Mouse (Mus musculus) lung, embryonic 16.5 days (tissue): ENCODE results near the gene Cdk2ap2. TPM values are rescaled to one million over a fixed set of nuclear protein-coding genes. Genes with fewer than 3 reads are reported as not detected.
A peak's percentile ranks its signal among the peaks of the same experiment; 100 is the strongest.
"Not testable (repeated sequence)": the region's sequence is repeated elsewhere in the genome, so short reads cannot be mapped to it uniquely, and the experiment has no call there.

Source experiments
- ATAC-seq: fragments of 200-750 bp; cut with Nextera tagmentation; 2 replicates; pipeline ENCODE4 v1.8.0; 2017; ENCODE audit warnings: low read depth, mild to moderate bottlenecking, moderate library complexity
- H3K27ac ChIP-seq: fragments of 300-500 bp; sonication (generic); 2 replicates; pipeline ENCODE4 v1.5.1; 2014; ENCODE audit warnings: mild to moderate bottlenecking, control low read depth, low read length
- H3K27me3 ChIP-seq: fragments of 300-500 bp; sonication (generic); 2 replicates; pipeline ENCODE4 v1.6.1; 2014; ENCODE audit warnings: low read depth, low read length, mixed read lengths; ENCODE audit not compliant: control insufficient read depth, insufficient read depth
- H3K36me3 ChIP-seq: fragments of 300-500 bp; sonication (generic); 2 replicates; pipeline ENCODE4 v1.6.1; 2014; ENCODE audit warnings: low read length; ENCODE audit not compliant: control insufficient read depth, insufficient read depth
- H3K4me1 ChIP-seq: fragments of 300-500 bp; sonication (generic); replicated peaks from 2 replicates; pipeline ENCODE4 v1.6.1; 2014; ENCODE audit warnings: low read length, mixed read lengths; ENCODE audit not compliant: control insufficient read depth, insufficient read depth
- H3K4me2 ChIP-seq: fragments of 300-500 bp; sonication (generic); 2 replicates; pipeline ENCODE4 v1.6.1; 2014; ENCODE audit warnings: low read depth, low read length, control low read depth
- H3K4me3 ChIP-seq: fragments of 300-500 bp; sonication (generic); 2 replicates; pipeline ENCODE4 v1.5.1; 2014; ENCODE audit warnings: mild to moderate bottlenecking, low read length, control low read depth
- H3K9ac ChIP-seq: fragments of 300-500 bp; sonication (generic); 2 replicates; pipeline ENCODE4 v1.6.1; 2014; ENCODE audit warnings: low read length, control low read depth
- H3K9me3 ChIP-seq: fragments of 300-500 bp; sonication (generic); 2 replicates; pipeline ENCODE4 v1.6.1; 2016; ENCODE audit warnings: low read length; ENCODE audit not compliant: control insufficient read depth
- WGBS: fragments of 180-500 bp; shearing (Covaris S2); extraction: QIAGEN DNeasy Blood & Tissue Kit; methylation state at CpG from one replicate; pipeline ENCODE4 v1.1.7; 2014; 5-methylcytosine and 5-hydroxymethylcytosine counted together
- polyA plus RNA-seq: library from polyadenylated mRNA; unstranded; fragments of >200 nt; fragmentation: Nextera tagmentation; extraction: Ambion mirVana; gene quantifications from 2 replicates; pipeline ENCODE4 v1.2.1, GENCODE M21; 2015

Gene Cdk2ap2
- polyA plus RNA-seq, result 111 and 128 TPM in 2 replicates

DNA sequence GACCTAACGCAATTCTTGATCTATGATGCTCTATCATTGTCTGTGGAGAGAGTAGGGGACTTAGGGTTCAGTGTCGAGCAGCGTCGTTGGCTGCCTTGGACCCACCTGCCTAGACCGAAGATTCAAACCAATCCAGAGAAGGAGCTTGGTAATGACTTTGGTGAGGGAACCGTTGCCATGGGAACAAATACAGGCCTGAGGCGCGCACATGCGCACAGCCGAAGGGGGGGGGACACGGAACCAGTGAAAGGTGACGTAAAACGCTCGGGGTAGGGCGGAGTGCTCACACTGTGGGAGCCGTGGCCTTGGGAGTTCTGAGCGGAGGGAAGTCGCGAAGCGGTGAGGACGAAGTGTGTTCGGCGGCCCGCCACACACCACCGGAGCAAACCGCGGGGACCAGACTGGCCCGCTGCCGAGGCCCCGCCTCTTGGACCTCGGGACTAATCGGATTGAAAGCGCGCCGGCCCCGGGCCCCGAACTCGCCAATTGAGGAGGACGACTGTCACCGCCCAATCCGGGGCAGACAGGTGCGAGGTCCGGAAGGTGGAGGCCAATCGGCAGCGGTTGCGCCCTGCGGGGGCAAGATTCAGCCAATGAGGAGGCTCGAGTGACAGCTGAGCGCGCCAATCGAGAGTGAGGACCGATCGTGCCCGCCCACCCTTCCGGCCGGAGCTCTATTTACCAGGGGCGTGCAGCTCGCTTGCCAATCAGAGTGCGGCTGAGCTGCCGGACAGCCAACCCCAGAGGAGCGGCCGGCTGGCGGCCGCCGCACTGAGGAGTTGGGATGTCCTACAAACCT, at the start of gene Cdk2ap2:
Gene Cdk2ap2 (plus strand): TSS at position 541 of the 799 bp plus-strand sequence.
- peaks cover 26% of the 10 kb centered on the region for H3K4me1 ChIP-seq
- H3K4me2 ChIP-seq, result peak within 1 kb of the TSS; percentile 86
- WGBS, result under 1% methylated on average over 65 of the region's 65 CpGs
- peak; percentile 93 for ATAC-seq
- H3K9me3 ChIP-seq, result no peaks in the 10 kb centered on the region
- H3K9ac ChIP-seq, result peak within 1 kb of the TSS; percentile 68
- H3K4me3 ChIP-seq, result peak within 1 kb of the TSS; percentile 71
- H3K27ac ChIP-seq, result peak within 1 kb of the TSS; percentile 92
- peaks cover 18% of the 10 kb centered on the region for H3K27me3 ChIP-seq
- no peaks in the 10 kb centered on the region for H3K36me3 ChIP-seq

DNA sequence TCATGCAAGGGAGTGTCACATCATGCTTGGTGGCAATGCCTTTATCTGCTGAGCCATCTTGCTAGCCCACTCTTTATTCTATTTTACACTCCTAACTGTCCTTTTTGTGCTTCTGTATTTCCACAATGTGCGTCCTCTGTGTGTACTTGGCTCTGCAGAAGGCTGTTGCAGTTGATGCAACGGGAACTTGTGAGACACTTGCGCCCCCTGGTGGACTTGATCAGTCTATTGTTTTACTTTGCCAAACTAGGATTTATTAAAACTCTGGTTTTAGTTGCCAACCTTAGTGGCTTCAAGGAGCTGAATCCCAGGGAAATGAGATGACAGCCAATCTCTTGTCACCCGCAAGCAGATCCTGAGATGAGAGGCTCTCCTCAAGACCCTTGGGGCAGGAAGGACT, 49.1 kb upstream of the Cdk2ap2 start:
- no peaks in the 10 kb centered on the region for H3K27me3 ChIP-seq
- H3K4me2 ChIP-seq, result no peak overlapping the region
- no peak overlapping the region for H3K27ac ChIP-seq
- no peak overlapping the region for H3K9ac ChIP-seq
- peaks cover 4% of the 10 kb centered on the region for H3K4me1 ChIP-seq
- H3K4me3 ChIP-seq, result no peak overlapping the region
- H3K36me3 ChIP-seq, result no peaks in the 10 kb centered on the region
- WGBS, result 12% methylated on average over 4 of the region's 4 CpGs
- ATAC-seq, result no peak
- no peaks in the 10 kb centered on the region for H3K9me3 ChIP-seq

DNA sequence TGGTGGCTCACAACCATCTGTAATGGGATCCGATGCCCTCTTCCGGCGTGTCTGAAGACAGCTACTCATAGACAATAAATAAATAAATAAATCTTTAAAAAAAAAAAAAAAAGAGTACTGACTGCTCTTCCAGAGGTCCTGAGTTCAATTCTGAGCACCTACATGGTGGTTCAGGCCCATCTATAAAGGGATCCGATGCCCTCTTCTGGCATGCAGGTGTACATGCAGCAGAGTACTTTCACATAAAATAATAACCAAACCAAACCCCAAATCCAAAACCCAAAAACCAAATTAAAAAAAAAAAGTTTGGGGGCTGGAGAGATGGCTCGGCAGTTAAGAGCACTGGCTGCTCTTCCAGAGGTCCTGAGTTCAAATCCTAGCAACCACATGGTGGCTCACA, 47.9 kb upstream of the Cdk2ap2 start:
- H3K36me3 ChIP-seq, ATAC-seq, H3K27ac ChIP-seq, H3K4me1 ChIP-seq, H3K4me3 ChIP-seq, H3K9ac ChIP-seq, H3K9me3 ChIP-seq, H3K27me3 ChIP-seq, H3K4me2 ChIP-seq: not testable (repeated sequence)
- 65% methylated on average over 5 of the region's 5 CpGs for WGBS

DNA sequence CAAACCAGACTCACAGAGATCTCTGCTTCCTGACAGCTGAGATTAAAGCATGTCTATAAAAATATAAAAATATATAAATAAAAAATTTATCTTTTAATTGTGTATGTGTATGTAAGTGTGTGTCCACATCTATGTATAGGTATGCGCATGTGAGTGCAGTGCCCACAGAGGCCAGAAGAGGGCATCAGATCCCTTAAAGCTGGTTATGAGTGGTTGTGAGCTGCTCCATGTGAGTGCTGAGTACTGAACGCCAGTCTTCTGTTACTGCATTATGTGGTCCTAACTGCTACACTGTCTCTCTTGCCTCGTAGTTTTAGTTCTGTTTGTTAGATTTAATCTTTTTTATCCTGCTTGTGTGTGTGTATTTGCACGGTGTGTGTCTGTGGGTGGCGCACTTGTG, 46.0 kb upstream of the Cdk2ap2 start:
- ATAC-seq, result no peak
- Histone ChIP-seq H3K4me3 (no peak overlapping the region), H3K9ac (no peak overlapping the region), H3K4me2 (no peak overlapping the region), H3K36me3 (no peaks in the 10 kb centered on the region), H3K9me3 (no peaks in the 10 kb centered on the region), H3K27me3 (no peaks in the 10 kb centered on the region; the same call in 1 of the 2 replicates), H3K27ac (no peak overlapping the region), H3K4me1 (no peaks in the 10 kb centered on the region; the same call in 1 of the 2 replicates)
- 88% methylated on average over 5 of the region's 5 CpGs for WGBS

DNA sequence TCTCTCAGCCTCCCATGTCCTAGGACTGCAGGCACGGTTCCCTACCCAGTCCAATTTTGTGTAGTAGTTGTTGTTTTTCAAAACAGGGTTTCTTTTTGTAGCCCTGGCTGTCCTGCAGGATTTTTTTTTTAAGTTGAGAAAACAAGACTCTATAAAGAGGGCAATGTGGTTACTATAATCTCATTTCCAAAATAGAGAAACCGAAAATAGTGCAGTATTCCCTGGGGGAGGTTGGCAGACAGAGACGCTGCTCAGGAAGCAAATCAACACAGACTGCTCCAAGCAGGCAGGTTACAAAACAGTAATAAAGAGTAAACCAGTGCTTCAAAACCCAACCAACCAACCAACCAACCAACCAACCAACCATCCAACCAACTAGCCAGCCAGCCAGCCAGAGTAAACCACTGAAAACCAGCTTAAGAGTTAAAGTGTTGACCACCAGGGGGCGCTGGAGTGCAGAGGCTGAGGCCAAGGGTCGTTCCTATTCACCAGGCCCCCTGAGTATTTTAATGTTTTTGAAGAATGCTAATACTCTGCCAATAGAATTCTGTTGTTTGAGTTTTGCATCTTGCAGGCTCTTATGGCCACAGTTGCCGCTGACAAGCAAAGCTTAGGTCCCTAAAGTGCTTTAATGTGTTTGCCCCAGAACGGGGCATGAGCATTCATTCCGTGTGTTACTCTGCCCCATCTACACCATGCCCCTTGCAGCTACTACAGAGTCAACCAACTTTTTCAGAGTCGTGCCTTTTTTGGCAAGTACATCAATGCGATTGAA, 45.1 kb upstream of the Cdk2ap2 start:
- H3K9me3 ChIP-seq, result no peaks in the 10 kb centered on the region
- no peaks in the 10 kb centered on the region; the same call in 1 of the 2 replicates for H3K27me3 ChIP-seq
- no peak for ATAC-seq
- no peaks in the 10 kb centered on the region for H3K36me3 ChIP-seq
- H3K27ac ChIP-seq, result no peak overlapping the region
- H3K4me2 ChIP-seq, result no peak overlapping the region
- H3K4me1 ChIP-seq, result no peaks in the 10 kb centered on the region
- no peak overlapping the region for H3K4me3 ChIP-seq
- 51% methylated on average over 10 of the region's 10 CpGs for WGBS
- no peak overlapping the region for H3K9ac ChIP-seq

DNA sequence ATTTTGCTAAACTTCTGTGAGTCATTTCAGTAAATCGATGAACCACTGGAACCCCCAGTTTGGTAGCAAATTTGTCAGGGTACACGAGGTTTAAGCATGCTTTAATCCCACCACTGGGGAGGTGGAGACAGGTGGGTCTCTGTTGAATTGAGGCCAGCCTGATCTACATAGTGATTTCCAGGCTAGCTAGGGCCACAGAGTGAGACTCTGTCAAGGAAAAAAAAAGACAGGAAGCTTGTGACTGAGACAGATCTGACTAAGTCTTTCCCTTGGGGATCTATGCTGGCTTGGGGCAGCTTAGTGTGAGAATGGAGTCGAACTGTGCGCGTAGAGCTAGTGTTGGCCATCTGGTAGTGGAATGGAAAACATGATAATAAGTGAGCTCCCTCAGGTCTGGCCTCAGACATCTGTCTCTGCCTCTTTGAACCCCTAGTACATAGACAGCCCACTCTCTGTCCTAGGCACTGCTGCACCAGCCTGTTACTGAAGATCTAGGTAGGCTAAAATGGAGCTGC, 44.4 kb upstream of the Cdk2ap2 start:
- H3K27me3 ChIP-seq, result no peaks in the 10 kb centered on the region; the same call in 1 of the 2 replicates
- no peak for ATAC-seq
- 70% methylated on average over 5 of the region's 5 CpGs for WGBS
- H3K4me3 ChIP-seq, result no peak overlapping the region
- H3K36me3 ChIP-seq, result no peaks in the 10 kb centered on the region
- H3K27ac ChIP-seq, result no peak overlapping the region
- no peak overlapping the region for H3K9ac ChIP-seq
- no peak overlapping the region for H3K4me2 ChIP-seq
- H3K9me3 ChIP-seq, result no peaks in the 10 kb centered on the region
- H3K4me1 ChIP-seq, result no peaks in the 10 kb centered on the region

DNA sequence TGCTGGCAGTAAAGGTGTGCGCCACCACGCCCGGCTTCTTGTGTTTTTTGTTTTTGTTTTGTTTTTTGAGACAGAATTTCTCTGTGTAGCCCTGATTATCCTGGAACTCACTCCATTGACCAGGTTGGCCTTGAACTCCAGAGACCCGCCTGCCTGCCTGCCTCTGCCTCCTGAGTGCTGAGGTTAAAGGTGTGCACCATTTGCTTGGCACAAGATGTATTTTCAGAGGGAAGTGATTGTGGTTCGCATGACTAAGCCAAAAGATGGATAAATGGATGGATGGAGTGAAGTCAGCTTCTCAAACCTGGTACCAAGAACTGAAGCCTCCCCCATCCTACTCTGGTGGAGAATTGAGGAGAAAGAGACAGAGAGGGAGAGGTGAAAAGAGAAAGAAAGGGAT, 42.4 kb upstream of the Cdk2ap2 start:
- Histone ChIP-seq H3K27me3 (no peaks in the 10 kb centered on the region; the same call in 1 of the 2 replicates), H3K36me3 (no peaks in the 10 kb centered on the region), H3K4me1 (peaks cover 5% of the 10 kb centered on the region; the same call in 1 of the 2 replicates), H3K27ac (no peak overlapping the region), H3K9me3 (no peaks in the 10 kb centered on the region), H3K4me2 (no peak overlapping the region), H3K9ac (no peak overlapping the region), H3K4me3 (no peak overlapping the region)
- 85% methylated on average over 5 of the region's 5 CpGs for WGBS
- ATAC-seq, result no peak

DNA sequence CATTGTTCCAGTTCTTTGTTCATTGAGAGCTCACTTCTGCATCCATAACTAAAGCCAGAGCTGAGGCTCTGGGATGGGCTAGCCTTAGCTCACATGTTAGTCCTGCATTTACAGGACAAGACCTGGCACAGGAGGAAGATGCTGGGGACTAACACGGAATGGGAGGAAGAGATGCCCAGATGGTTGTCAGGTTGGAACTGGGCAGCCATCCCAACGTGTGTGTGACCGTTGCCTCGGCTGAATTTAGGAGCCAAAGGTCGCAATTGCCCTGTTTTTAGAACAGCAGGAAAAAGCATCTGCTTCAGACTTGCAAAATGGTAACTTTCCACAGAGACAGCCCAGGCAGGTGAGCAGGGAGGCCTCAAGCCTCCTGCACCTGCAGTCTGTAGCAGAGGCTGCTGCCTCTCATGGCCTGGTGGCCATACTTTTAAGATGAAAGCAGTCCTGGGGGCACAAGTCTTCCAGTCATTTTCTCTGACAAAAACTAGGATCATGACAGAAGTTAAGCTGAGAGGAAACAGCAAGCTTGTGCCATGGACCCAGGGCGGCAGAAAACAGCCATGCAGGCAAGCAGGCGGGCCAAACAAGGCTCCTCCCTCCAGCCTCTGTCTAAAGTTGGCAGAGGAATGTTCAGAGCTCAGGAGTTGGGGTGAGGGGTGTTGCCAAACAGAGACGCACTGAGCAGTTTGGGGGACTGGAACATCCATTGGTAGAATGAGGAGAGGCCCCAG, 41.6 kb upstream of the Cdk2ap2 start:
- no peak overlapping the region for H3K4me3 ChIP-seq
- no peaks in the 10 kb centered on the region for H3K36me3 ChIP-seq
- ATAC-seq, result 0 out of 2 replicates have a peak, but pooled peaks have one; percentile 23
- no peak overlapping the region for H3K4me2 ChIP-seq
- no peaks in the 10 kb centered on the region for H3K9me3 ChIP-seq
- H3K4me1 ChIP-seq, result peaks cover 6% of the 10 kb centered on the region; the same call in 1 of the 2 replicates
- H3K27me3 ChIP-seq, result no peaks in the 10 kb centered on the region; the same call in 1 of the 2 replicates
- H3K9ac ChIP-seq, result no peak overlapping the region
- 64% methylated on average over 8 of the region's 8 CpGs for WGBS
- H3K27ac ChIP-seq, result no peak overlapping the region
